Mouse (Mus musculus) heart, embryonic 14.5 days (tissue): ENCODE data around the gene Tmem120a. TPM values are rescaled to one million over a fixed set of nuclear protein-coding genes. Genes with fewer than 3 reads are reported as not detected.

Experiments
- ATAC-seq: fragments of 200-750 bp; cut with Nextera tagmentation; 2 replicates; pipeline ENCODE4 v1.8.0; 2017; ENCODE audit warnings: low read depth, moderate TSS enrichment; ENCODE audit not compliant: insufficient number of reproducible peaks, insufficient read depth, low FRiP score
- H3K27ac ChIP-seq, 2 experiments: fragments of 200-500 bp in 1 of 2; fragments of 300-500 bp in 1 of 2; sonication (generic) in 1 of 2; replicated peaks in 1 of 2; 2 replicates each; pipeline ENCODE4 v1.5.1; 2012 to 2014; ENCODE audit warnings: low read depth in 2 of 2, low read length in 2 of 2, control low read depth in 1 of 2, mild to moderate bottlenecking in 1 of 2, mixed read lengths in 1 of 2; ENCODE audit not compliant: control insufficient read depth in 1 of 2, insufficient read depth in 1 of 2
- H3K27me3 ChIP-seq: fragments of 300-500 bp; sonication (generic); 2 replicates; pipeline ENCODE4 v1.6.1; 2014; ENCODE audit warnings: mild to moderate bottlenecking, low read length, control low read depth; ENCODE audit not compliant: control insufficient read depth, insufficient read depth
- H3K36me3 ChIP-seq: fragments of 300-500 bp; sonication (generic); 2 replicates; pipeline ENCODE4 v1.6.1; 2014; ENCODE audit warnings: mild to moderate bottlenecking, control low read depth, low read length, mixed read lengths; ENCODE audit not compliant: control insufficient read depth, insufficient read depth
- H3K4me1 ChIP-seq, 2 experiments: fragments of 200-500 bp in 1 of 2; fragments of 300-500 bp in 1 of 2; sonication (generic) in 1 of 2; 2 replicates each; pipeline ENCODE4 v1.6.1; 2012 to 2014; ENCODE audit warnings: low read length in 2 of 2, control low read depth in 1 of 2, mixed read lengths in 1 of 2; ENCODE audit not compliant: control insufficient read depth in 2 of 2, insufficient read depth in 2 of 2
- H3K4me2 ChIP-seq: fragments of 300-500 bp; sonication (generic); 2 replicates; pipeline ENCODE4 v1.6.1; 2014; ENCODE audit warnings: mild to moderate bottlenecking, low read length
- H3K4me3 ChIP-seq, 2 experiments: fragments of 200-500 bp in 1 of 2; fragments of 300-500 bp in 1 of 2; sonication (generic) in 1 of 2; 2 replicates each; pipeline ENCODE4 v1.5.1; 2012 to 2014; ENCODE audit warnings: low read length in 2 of 2, mild to moderate bottlenecking in 2 of 2, control low read depth in 1 of 2, low read depth in 1 of 2, moderate library complexity in 1 of 2; ENCODE audit not compliant: control insufficient read depth in 1 of 2, insufficient read depth in 1 of 2
- H3K9ac ChIP-seq: fragments of 300-500 bp; sonication (generic); 2 replicates; pipeline ENCODE4 v1.6.1; 2014; ENCODE audit warnings: mild to moderate bottlenecking, low read length
- H3K9me3 ChIP-seq: fragments of 300-500 bp; sonication (generic); 2 replicates; pipeline ENCODE4 v1.6.1; 2016; ENCODE audit warnings: low read length, control low read depth; ENCODE audit not compliant: control insufficient read depth
- WGBS: fragments of 180-500 bp; shearing (Covaris S2); extraction: QIAGEN DNeasy Blood & Tissue Kit; methylation state at CpG from one replicate; pipeline ENCODE4 v1.1.7; 2014; 5-methylcytosine and 5-hydroxymethylcytosine counted together
- polyA plus RNA-seq: library from polyadenylated mRNA; unstranded; fragments of >200 nt; fragmentation: Nextera tagmentation; extraction: Ambion mirVana; gene quantifications from 2 replicates; pipeline ENCODE4 v1.2.1, GENCODE M21; 2014

Tmem120a gene
- polyA plus RNA-seq, 1 experiment from 2014 or later, result 34.6 TPM

DNA sequence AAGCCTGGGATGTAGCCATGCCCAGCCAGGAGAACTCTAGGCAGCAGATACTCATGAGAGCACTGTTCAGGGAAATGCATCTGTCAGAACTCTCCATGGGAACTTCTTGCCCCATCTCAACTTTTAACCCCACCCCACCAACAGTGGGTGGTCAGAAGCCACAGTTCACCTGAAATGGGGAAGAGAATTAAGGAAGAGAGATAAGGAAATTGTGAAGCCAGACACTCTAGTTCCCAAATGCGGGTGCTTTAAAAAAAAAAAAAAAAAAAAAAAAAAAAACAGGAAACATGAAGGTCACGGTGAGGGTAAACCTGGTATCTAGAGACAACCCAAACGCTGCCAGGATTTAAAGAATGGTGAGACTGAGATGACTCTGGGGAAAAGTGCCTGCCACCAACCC, 28.3 kb upstream of the Tmem120a start:
- Histone ChIP-seq H3K4me2 (no peak overlapping the region), H3K4me3 (no peak overlapping the region), H3K4me1 (peaks cover 1 to 3% of the 10 kb centered on the region in 2 experiments; a peak in 2 of 4 replicates), H3K27me3 (no peaks in the 10 kb centered on the region), H3K9ac (no peak overlapping the region), H3K9me3 (0 out of 2 replicates have a peak, but pooled peaks cover 2% of the 10 kb centered on the region), H3K27ac (no peak overlapping the region), H3K36me3 (no peaks in the 10 kb centered on the region)
- WGBS, result 19% methylated on average over 3 of the region's 3 CpGs
- ATAC-seq, result no peak

GRCm38 (mm10) chr5:135764971-135765370, 20.7 kb upstream of the Tmem120a start:
- H3K4me2 ChIP-seq, result no peak overlapping the region
- WGBS, result 51% methylated on average over 3 of the region's 3 CpGs
- H3K4me1 ChIP-seq, result no peaks in the 10 kb centered on the region
- no peaks in the 10 kb centered on the region for H3K36me3 ChIP-seq
- H3K27me3 ChIP-seq, result no peaks in the 10 kb centered on the region; the same call in 1 of the 2 replicates
- no peak overlapping the region for H3K27ac ChIP-seq
- no peak overlapping the region for H3K9ac ChIP-seq
- ATAC-seq, result no peak
- no peaks in the 10 kb centered on the region for H3K9me3 ChIP-seq
- no peak overlapping the region for H3K4me3 ChIP-seq

DNA sequence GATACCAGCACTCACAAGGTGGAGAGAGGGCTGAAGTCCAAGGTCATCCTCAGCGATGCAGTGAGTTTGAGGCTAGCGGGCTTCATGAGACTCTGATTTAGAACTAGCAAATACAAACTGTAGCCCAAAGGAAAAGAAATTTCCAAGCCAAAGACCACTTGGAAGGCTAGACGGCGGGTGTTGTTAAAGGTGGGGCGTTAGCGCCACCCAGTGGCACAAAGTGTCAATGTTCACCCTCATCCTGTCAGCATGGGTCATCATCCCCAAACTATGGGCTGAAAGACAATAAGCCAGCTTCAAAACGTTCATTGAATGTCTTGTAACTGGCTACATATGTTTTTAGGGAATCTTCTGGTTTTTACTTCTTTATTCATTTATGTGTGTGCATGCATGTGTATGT, 19.3 kb upstream of the Tmem120a start:
- ATAC-seq, result no peak
- no peak overlapping the region for H3K9ac ChIP-seq
- WGBS, result 6% methylated on average over 7 of the region's 7 CpGs
- H3K4me1 ChIP-seq, result no peaks in the 10 kb centered on the region
- no peaks in the 10 kb centered on the region; the same call in 1 of the 2 replicates for H3K27me3 ChIP-seq
- no peak overlapping the region for H3K4me2 ChIP-seq
- H3K36me3 ChIP-seq, result no peaks in the 10 kb centered on the region
- H3K4me3 ChIP-seq, result no peak overlapping the region
- H3K27ac ChIP-seq, result no peak overlapping the region
- H3K9me3 ChIP-seq, result no peaks in the 10 kb centered on the region

DNA sequence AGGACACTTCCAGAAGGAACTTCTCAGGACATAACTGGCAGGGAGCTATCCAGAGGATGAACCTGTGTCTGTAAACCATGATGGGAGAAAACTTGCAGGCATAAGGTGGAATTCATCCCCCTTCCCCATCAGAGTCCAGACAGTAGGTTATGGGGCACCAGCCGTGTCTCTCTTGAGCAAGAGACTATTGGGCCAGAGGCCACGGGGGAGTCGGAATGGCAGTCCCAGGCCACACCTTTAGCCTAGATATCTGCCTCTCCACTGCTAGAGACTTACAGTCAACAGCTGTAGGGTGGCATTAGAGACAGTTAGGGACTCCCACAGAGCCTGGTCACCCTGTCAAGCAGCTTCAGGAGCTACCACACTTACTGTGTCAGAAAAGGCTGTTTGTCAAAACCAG, 17.6 kb upstream of the Tmem120a start:
- Histone ChIP-seq H3K4me3 (no peak overlapping the region), H3K9me3 (no peaks in the 10 kb centered on the region), H3K4me2 (no peak overlapping the region), H3K36me3 (no peaks in the 10 kb centered on the region), H3K27ac (no peak overlapping the region), H3K9ac (no peak overlapping the region), H3K4me1 (no peaks in the 10 kb centered on the region), H3K27me3 (no peaks in the 10 kb centered on the region; the same call in 1 of the 2 replicates)
- ATAC-seq, result no peak
- 58% methylated on average over 3 of the region's 3 CpGs for WGBS

DNA sequence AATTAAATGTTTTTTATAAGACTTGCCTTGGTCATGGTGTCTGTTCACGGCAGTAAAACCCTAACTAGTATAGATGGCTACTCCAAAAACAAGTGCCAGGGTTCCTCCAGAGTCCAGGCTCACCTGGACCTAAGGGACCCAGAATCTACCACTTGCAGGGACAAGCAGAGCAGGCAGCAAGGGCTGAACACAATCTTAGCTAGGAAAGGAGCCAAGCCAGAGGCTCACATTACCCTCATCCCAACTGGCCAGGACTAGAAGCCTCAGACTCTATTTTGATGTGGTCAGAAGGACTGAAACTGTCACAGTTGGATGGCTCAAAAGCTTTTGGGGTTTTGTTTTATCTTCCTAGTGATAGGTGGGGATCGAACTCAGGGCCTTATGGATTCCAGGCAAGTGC, 7.3 kb upstream of the Tmem120a start:
- H3K27me3 ChIP-seq, result no peaks in the 10 kb centered on the region
- no peak overlapping the region for H3K27ac ChIP-seq
- ATAC-seq, result no peak
- H3K4me1 ChIP-seq, result no peaks in the 10 kb centered on the region
- no peaks in the 10 kb centered on the region for H3K36me3 ChIP-seq
- peaks cover 14% of the 10 kb centered on the region; the same call in 1 of the 2 replicates for H3K9me3 ChIP-seq
- no peak overlapping the region for H3K4me2 ChIP-seq
- 67% methylated on average over 2 of the region's 2 CpGs for WGBS
- no peak overlapping the region for H3K9ac ChIP-seq
- H3K4me3 ChIP-seq, result no peak overlapping the region

DNA sequence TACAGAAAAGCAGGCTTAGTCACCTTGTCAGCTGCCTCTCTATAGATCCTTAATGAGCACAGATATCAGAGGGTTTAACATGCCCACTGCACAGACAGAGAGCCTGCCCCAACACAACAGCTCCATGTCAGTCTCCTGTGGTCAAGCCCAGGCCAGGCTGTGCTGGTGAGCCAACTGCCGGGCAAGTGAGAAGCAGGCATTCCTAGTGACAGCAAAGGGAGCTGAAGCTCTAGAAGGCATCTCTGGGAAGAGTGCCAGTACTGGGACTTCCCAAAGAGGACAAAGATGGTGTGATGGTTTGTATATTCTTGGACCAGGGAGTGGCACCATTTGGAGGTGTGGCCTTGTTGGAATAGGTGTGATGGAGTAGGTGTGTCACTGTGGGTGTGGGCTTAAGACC, 6.8 kb upstream of the Tmem120a start:
- WGBS, result 46% methylated on average over 1 of the region's 1 CpGs
- no peak for ATAC-seq
- no peaks in the 10 kb centered on the region for H3K36me3 ChIP-seq

DNA sequence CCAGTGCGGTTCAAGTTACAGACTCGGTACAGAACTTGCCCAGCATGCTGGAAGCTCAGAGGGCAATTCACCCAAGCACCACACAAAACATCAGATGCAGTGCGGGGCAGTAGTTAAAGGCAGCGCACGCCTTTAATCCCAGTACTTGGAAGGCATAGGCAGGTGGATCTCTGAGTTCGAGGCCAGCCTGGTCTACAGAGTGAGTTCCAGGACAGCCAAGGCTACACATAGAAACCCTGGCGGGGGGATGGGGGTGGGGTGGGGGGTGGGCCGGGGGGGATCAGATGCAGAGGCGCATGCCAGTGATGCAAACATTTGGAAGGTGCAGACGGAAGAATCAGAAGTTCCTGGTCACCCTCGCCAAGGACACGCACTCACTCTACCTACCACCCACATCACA, 494 bp upstream of the Tmem120a start:
- ATAC-seq, result no peak
- H3K4me1 ChIP-seq, result peaks cover 7 to 12% of the 10 kb centered on the region in 2 experiments; a peak in 3 of 4 replicates
- H3K9me3 ChIP-seq, result peaks cover 8% of the 10 kb centered on the region; the same call in 1 of the 2 replicates
- peak overlapping the region; percentile 96 to 97 for H3K4me3 ChIP-seq
- H3K4me2 ChIP-seq, result peak overlapping the region; percentile 88
- H3K36me3 ChIP-seq, result peaks cover 18% of the 10 kb centered on the region
- H3K9ac ChIP-seq, result peak overlapping the region; percentile 88
- H3K27me3 ChIP-seq, result no peaks in the 10 kb centered on the region
- 17% methylated on average over 12 of the region's 12 CpGs for WGBS
- H3K27ac ChIP-seq, result peak overlapping the region; percentile 86 to 88

More for the DNA sequence above, 6.8 kb upstream of the Tmem120a start:
- Histone ChIP-seq H3K4me3 (no peak overlapping the region), H3K4me2 (no peak overlapping the region), H3K27ac (no peak overlapping the region), H3K4me1 (no peaks in the 10 kb centered on the region), H3K9ac (no peak overlapping the region), H3K27me3 (no peaks in the 10 kb centered on the region), H3K9me3 (peaks cover 14% of the 10 kb centered on the region; the same call in 1 of the 2 replicates)
